Mouse (Mus musculus) liver (tissue): ENCODE measurements around the gene Hist1h4h.

ENCODE experiments used
- DNase-seq: peaks from one replicate; pipeline ENCODE4 v3.0.0-alpha.2; 2020; ENCODE audit warnings: mixed read lengths

Hist1h4h gene

DNA sequence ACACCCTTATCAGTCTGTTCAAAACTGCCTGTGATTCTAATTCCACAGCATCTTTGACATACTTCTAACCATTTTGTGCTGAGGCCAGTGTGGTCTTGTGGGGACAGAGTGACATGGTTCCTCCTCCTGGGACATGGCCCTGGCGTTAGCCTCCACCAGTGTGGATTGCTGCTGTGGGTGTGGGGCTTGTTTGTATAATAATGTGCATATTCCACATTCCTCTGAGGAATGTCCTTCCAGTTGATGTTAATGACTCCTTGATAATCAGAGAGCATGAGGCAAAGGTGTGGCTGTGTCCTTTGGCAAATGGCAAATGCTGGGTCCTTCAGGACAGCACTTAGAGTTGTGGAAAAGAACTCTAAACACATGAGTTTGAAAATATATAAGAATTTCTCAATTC lies 17.3 kb upstream of the Hist1h4h start:
- DNase-seq: no peak

DNA sequence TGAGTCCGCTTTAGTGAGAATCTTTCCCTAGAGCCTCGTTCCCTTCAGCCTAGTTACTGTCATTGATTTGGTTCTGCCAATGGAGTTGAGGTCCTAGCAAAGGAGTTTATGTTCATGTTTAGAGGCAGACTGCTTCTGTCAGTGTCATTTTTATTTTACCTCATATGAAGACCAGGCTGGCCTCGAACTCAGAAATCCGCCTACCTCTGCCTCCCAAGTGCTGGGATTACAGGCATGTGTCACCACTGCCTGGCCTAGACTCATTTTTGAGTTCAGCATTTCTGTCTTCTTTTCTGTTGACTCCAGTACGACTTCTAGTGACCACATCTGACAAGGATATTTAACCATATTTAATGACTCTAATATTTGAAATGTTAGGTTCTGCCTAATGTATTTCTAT lies 15.6 kb upstream of the Hist1h4h start:
- DNase-seq: no peak

DNA sequence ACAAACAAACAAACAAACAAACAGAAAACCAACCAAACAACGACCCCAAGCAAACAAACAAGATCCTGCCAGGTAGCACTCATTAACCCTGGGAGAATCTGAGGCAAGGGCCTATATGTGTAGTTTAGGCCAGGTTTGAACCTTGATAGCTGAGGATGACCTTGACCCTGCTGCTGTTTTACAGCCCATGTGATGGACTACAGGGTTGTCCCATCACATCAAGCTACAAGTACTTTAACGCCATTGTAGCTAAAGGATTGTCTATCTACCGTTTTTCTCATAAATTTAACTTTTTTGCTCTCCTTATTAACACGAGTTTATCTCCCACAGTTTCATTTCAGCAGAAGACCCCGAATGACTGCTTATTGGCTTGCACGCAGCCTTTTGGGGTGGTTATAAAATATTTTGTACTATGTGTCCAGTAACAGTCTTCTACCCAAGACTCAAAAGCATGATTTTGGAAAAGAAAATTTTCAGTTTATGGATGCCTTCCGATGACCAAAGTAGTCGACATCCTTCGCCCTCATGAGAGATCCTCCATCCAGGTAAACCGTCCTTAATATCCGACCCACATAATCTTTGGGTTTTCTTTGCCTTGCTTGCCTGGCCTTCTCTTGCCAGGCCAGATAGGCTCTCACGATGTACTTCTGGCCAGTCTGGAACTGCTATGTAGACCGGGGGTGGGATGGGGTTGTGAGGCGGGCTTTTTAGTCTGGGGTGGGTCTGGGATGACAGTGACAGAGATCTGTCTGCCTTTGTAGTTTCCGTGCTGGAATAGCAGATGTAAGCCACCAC lies 14.8 kb upstream of the Hist1h4h start:
- DNase-seq: no peak

DNA sequence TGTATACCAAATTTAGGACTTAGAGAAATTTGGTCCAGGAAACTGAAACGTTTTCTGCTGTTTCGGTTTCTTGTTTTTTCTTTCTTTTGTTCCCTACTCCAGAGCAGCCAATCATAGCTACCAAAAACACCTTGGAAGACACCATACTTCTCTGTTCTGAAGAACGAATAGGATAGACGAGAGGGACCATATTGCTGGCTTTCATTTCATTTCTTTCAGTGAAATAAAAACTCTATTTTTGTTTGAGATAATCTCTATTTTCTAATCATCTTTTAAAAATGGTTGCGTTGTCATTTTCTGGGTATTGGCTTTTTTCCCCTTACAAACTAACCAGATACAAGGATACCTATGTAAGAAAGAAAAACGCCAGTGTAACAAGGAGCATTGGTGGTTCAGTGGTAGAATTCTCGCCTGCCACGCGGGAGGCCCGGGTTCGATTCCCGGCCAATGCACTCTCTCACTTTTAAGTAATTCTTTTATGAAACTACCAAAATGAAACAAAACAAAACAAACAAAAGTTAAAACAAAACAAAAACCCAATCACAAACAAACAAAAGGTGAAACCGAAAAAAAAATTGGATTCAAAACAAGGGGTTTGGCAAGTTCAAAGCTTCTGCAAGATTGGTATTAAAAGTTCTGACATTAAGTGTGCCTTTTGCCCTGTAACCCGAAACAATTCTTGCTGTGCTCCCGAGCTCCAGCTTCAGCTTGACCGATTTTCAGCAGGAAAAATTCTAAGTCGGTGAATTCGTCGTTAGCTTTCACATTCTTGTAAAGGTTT lies 13.8 kb upstream of the Hist1h4h start:
- DNase-seq: peak; percentile 84

DNA sequence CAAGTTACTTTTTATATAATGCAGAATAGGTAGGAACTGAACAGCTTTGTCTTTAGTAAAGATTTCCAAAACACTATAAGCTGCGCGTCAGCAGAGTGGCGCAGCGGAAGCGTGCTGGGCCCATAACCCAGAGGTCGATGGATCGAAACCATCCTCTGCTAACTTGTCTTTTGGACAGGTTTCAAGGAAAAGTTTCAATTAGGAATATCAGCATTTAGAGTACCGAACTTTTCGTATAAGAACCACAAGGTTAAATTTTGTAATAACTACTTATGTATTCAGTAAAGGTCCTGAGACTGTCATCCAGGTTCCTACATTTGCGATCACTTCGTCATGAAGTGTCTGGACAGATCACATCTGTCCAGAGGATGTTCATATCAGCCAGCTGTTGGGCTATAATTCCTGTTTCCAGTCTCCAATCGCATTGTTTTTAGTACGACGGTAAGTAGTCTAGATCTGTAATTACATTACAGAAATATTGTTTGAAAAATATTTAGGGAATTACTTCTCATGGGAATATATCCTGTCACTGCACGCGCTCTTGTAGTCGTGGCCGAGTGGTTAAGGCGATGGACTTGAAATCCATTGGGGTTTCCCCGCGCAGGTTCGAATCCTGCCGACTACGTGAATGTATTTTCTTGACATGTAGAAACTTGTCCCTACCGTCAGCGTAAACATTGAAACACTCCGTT lies 13.1 kb upstream of the Hist1h4h start:
- peak; percentile 93 for DNase-seq

DNA sequence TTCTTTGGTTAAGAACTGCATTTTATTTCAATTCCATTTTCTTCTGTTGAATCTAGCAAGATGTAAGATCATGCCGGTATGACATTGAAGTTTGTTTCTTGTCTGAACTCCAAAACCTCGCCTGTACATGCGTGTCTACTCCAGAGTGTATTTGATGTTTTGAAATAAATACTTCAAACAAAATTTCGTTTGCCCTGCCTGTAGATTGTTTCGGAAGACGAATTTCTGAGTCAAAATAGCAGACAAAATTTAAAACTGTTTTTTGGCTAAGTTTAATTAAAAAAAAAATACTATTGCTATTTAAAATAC lies 12.6 kb upstream of the Hist1h4h start:
- DNase-seq: no peak

DNA sequence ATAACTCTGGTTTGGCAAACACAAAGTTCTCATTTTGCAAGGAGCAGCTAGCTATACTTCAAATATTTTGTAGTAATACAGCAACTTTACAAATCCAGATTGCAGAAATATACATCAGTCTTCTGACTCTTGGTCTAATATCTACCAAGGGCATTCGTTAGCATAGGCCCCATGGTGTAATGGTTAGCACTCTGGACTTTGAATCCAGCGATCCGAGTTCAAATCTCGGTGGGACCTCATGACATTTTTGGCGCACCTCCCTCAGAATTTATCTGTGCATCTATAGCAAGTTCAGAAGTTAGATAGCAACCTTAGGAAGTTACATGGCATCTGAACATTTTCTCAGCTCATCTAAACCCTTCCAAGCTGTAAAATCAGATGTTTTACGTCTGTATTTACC lies 12.0 kb upstream of the Hist1h4h start:
- DNase-seq: peak; percentile 87

DNA sequence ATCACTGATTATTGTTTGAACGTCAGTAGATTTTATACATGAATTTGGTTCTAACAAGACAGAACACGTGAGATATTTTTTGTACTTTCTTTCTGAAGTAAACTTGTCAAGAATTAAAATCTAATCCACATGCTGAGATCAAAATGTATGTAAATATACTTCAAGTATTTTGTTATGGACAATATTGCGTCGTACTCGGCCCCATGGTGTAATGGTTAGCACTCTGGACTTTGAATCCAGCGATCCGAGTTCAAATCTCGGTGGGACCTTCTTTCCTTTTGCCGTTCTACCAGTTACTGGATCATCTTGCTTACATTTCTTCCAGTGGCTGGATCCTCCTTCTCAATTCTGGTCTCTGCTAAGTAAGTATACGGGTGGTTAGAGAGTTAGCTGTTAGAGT lies 11.4 kb upstream of the Hist1h4h start:
- DNase-seq: peak; percentile 85

DNA sequence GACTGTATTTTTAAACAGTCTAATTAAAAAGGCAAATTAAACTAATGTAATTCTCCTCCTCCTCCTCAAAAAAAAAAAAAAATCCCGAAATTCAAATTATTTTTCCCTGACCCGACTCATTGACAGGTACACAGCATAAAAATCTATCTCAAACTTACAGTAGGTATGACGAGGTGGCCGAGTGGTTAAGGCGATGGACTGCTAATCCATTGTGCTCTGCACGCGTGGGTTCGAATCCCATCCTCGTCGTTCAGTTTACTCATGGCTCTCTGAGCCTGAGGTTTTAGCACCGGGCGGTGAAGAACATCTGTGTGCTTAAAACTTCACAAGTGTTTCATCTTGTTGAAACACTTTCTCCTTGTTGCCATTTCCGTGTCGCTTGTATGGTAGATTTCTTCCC lies 9.1 kb upstream of the Hist1h4h start:
- peak; percentile 87 for DNase-seq

DNA sequence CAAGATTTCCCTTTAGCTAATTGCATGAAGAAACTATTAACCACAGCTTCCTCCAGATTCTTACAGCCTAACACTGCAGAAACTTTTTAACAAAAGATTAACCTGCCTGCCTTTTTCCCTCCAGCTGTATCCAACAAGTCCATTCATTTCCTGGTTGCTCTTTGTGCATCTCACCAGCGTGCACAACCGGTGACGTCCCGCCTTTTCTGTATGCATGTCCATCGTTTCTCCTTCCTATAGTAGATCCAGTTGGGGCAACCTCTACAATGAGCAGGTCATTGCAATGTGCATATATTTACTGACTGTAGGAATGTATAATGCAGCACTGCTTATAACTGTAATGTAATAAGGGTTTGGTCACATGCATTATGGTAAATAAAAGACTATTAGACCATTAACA lies 6.9 kb upstream of the Hist1h4h start:
- no peak for DNase-seq

DNA sequence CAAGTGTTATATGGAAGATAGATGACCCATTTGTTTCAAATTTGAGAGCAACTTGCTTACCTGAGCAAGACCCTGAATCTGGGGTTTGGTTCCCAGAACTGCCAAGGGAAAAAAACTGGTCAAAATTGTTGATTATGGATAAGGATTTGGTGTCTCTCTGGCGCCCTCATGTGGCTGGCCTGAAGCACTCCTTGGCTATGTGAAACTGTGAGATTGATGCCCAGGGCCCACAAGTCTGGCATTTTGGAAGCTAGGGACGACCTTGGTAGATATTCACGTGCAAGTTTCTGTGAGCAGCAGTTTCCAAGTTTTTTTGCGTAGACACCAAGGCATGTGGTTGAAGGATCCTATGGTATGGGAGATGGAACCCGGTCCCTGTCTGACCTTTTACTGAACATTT lies 6.2 kb upstream of the Hist1h4h start:
- peak; percentile 90 for DNase-seq

DNA sequence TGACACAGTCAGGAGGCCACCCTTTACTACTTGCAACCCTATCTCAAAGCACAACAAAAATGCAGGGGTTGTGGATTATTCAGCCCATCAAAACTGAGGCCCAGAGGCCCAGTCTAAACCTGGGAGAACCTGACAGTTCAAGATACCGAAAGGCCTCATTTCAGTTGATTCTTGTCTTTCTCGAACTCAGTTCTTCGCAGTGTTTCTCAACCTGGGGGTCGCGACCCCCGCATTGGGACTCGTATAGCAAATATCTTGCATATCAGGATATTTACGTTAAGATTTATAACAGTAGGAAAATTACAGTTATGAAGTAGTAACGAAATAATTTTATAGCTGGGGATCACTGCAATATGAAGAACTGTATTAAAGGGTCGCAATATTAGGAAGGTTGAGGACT lies 4.9 kb upstream of the Hist1h4h start:
- no peak for DNase-seq

DNA sequence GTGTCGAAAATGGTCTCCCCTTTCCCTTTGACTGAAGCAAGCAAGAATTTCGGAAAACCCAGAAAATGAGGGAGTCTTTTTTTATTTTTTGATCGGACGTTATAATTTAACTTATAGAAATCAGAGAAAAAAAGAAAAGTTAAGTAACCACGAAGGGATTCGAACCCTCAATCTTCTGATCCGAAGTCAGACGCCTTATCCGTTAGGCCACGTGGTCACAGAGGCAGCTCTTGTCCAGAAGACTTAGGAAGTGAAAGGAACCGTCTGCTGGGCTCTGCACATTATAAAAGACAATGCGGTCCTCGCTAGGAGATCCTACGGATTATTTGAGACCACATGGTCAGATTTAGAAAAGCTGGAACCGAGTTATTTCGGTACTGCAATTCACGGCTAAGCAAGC lies 4.5 kb upstream of the Hist1h4h start:
- DNase-seq: peak; percentile 90

DNA sequence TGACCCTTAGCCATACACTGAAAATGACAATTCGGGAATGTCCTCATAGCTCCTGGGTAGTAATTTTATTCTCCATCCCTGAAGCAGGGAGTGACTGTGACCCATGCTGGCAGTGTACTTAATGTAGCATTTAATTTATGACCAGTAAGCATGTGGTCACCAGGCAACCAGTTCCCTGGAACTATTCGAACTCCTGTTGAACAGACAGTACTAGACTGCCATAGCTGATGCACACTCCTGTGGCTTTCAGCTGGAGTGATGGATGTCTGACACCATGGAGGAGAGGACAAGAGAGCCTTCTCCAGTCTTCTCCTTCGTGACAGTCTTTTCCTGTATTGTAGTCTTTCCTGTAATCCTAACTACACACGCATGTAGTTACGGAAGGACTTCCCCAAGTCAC lies 1.8 kb upstream of the Hist1h4h start:
- no peak for DNase-seq

DNA sequence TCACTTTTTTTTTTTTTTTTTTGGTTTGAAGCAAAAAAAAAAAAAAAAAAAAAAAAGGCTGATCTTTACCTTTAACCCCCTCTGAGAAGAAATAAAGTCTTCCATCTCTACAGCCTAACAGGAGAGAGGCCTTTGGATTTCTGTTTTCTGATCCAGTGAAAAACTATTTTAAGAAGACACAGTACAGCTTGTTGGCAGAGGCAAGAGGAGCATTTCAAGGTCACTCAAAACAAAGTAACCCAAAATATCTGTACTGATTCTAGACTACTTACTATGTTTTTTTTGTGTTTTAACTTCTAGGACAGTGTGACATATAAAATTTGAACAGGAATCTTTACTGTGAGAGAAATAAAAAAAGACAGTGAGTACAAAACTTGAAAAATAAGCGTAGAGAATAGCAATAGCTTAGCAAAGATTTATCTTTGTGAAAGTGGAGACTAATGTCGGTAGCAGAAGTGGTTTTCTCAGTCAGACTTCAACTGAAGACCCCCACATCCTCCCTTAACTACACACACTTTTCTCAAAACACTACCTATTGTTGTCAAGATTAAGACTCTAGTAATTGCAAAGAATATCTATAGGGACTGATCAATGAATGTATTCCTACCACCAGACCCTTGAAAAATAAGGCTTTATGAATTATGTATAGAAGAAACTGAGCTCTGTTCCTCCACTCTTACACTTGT lies 1.2 kb upstream of the Hist1h4h start:
- DNase-seq: no peak

DNA sequence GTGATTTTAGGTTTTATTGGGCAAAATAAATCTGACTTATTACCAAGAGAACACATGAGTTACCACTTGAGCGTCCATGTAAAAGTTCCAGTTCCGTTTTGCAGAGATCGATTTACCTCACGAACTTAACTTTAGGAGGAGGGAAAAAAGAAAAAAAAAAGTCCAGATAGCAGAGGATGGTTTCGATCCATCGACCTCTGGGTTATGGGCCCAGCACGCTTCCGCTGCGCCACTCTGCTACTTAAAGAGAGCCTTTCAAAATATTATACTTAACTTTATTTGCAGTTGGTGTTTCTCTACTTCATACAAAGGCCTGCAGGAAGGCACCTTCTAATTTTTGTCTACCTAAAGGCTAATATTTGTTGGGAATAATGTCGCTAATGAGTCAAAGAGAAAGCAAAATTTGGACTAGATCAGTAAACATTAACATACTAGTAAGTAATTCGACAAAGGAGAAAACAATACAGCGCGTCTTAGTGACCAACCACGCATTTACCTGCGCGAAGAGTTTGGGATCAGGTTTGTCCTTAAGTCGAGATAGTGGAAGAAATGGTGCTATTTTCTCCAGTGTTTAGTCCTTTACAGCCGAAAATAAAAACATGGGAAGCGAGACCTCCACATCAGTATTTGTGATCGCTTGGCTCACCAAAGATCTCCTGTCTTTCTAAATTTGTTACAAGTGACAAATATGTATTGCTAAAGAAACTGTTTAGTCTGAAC lies 509 bp upstream of the Hist1h4h start:
- peak; percentile 75 for DNase-seq

DNA sequence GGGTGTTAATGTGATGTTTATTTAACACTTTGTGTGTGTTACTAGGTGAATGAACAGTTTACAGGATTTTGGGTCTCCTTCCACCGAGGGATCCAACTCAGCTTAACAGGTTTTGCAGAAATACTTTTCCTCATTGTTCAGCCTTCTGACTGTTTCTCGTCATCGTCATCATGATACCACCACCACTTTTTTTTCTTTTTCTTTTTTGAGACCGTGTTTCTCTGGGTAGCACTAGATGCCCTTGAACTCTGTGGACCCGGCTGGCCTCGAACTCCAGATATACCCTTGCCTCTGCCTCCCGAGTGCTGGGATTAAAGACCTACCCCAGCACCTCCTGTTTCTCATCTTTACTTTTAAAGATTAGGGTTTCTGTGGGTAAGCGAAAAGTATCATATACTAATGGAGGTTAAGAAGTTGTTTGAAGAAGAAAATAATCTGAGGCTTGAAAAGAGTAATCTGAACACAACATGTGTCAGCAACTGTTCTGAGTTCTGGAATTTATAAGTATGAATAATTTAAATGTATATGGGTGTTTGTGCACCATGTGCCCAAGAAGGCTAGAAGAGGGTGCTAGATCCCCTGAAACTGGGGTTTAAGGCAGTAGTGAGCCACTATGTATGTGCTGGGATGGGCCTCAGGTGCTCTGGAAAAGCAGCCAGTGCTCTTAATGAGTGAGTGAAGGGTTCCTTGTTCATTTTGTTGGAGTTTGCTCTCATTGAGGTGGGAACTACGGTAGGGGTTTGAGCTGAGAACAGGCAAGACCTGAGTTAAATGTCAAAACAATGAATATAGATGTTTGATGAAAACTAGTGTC lies 1.6 kb downstream of the Hist1h4h start:
- peak; percentile 53 for DNase-seq

DNA sequence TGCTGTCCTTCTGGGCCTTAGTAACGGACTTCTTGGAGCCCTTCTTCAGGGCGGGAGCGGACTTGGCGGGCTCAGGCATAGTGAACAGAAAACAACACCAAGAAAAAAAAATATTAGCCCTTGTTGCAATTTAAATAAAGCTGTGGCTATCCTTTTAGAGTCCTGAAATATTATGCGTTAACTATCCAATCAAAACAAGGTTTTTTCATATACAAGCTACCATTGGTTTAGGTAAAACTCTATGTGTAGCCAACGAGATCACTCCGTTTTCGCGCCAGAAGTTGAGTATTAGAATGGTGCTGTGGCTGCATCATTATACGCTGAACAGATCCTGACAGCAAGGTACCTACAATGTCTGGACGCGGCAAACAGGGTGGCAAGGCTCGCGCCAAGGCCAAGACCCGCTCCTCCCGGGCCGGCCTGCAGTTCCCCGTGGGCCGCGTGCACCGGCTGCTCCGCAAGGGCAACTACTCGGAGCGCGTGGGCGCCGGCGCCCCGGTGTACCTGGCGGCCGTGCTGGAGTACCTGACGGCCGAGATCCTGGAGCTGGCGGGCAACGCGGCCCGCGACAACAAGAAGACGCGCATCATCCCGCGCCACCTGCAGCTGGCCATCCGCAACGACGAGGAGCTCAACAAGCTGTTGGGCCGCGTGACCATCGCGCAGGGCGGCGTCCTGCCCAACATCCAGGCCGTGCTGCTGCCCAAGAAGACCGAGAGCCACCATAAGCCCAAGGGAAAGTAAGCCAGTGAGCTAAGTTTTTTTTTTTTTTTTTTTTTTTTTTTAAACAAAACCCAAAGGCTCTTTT lies 2.9 kb downstream of the Hist1h4h start, which contains the start of gene Hist1h2af:
Gene Hist1h2af (plus strand): TSS at position 347 of the 808 bp plus-strand sequence.
- peak; percentile 87 for DNase-seq

DNA sequence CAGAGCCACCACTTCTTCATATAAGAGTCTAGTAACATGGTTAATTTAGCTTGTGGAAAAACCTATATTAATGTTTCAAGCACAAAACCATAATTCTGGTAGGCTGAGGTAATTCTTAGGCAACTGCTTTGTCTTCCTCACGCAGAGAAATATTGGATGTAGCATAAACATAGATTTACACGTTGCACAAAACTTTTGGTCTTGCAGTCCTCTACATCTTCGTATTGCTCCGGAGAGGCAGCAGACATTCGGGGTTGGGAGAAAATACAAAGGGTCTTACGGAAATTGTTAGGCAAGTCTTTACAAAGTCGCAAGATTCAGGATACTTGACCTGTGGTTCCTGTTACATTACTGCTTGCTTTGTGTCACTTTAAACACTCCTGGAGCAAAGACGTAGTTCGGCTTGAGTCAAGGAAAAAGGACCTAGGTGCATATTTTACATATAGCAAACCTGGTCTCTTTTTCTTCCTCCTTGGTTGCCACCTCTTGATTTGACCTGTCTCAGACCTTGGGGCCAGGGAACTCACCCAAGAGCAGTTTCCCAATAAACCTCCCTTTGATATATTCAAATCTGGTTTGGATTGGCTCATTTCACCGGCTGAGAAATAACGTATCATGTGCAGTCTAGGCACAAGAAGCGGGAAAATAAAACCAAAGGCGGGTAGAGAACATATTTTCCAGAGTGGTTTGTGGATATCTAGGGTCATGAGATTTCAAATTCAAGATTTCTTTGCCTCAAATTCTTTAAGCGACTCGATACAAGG lies 3.7 kb downstream of the Hist1h4h start:
- DNase-seq: peak; percentile 54
